Mouse (Mus musculus): ENCODE measurements at regions not wholly inside any gene's neighbourhood (a gene's known extent, or its start where the extent isn't known, plus 50 kb on each side); places are given as distances from the start of the nearest gene placed in this dataset.

DNA sequence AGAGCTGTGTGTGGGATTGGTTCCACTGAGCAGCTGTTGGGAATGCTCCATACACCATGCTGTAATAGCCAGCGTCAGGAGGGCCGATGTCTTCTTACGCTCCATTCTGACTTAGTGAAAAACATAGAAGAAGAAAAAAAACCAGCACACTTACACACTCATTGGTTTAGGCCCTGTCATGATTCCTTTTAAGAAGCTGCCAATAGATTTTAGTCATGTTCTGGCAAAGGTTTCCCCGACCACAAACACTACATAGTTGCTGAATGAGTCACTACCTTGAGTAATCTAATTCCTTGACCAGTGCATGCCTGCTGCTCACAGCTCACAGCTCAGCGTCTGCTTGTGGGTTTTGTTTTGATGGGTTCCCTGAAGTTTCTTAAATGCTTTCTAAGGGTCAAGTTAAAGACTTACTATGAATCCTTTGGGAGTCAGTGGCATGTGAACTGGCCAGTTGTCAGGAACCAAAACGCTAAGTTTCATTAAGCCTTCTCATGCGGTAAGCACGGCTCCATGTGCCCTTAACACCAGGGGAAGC is 58.8 kb upstream of the Bach2 start:
- TF ChIP-seq CTCF (IDR thresholded peaks at IDR 0.05; ENCODE audit: insufficient read depth, low read depth, low read length) (no peak), POLR2A (IDR thresholded peaks at IDR 0.05; ENCODE audit: insufficient read depth, low read depth, low read length) (no peak)

Measured in olfactory bulb, adult 2 months (tissue).